Mouse (Mus musculus) urinary bladder, postnatal 25 days (tissue): ENCODE measurements at regions not wholly inside any gene's neighbourhood (a gene's known extent, or its start where the extent isn't known, plus 50 kb on each side); places are given as distances from the start of the nearest gene placed in this dataset.

Experiments
- DNase-seq: peaks from one replicate; pipeline ENCODE4 v3.0.0; 2022; ENCODE audit warnings: low spot score

GRCm38 (mm10) chr1:185519811-185520210 is 65.2 kb downstream of the Slc30a10 start:
- no peak for DNase-seq

- DNase-seq, result no peak
Observed at GRCm38 (mm10) chr1:185524020-185524419, 69.4 kb downstream of the Slc30a10 start.

GRCm38 (mm10) chr1:185533471-185533870 is 78.8 kb downstream of the Slc30a10 start:
- no peak for DNase-seq

GRCm38 (mm10) chr1:185534129-185534528 is 79.5 kb downstream of the Slc30a10 start:
- DNase-seq, result no peak

GRCm38 (mm10) chr1:185535321-185535720 is 80.7 kb downstream of the Slc30a10 start:
- no peak for DNase-seq

GRCm38 (mm10) chr1:185537236-185537635 is 82.6 kb downstream of the Slc30a10 start:
- DNase-seq, result no peak

GRCm38 (mm10) chr1:185539458-185539857 is 84.8 kb downstream of the Slc30a10 start:
- DNase-seq, result no peak

- DNase-seq, result no peak
Observed at GRCm38 (mm10) chr1:185546346-185546745, 91.7 kb downstream of the Slc30a10 start.

GRCm38 (mm10) chr1:185572761-185573530 is 118.3 kb downstream of the Slc30a10 start:
- DNase-seq, result no peak

GRCm38 (mm10) chr1:185574978-185575377 is 120.3 kb downstream of the Slc30a10 start:
- no peak for DNase-seq

- no peak for DNase-seq
Observed at GRCm38 (mm10) chr1:185579824-185580223, 125.2 kb downstream of the Slc30a10 start.

GRCm38 (mm10) chr1:185585191-185585870 is 130.7 kb downstream of the Slc30a10 start:
- no peak for DNase-seq

GRCm38 (mm10) chr1:185587671-185588347 is 133.2 kb downstream of the Slc30a10 start:
- DNase-seq, result no peak

- DNase-seq, result no peak
Observed at GRCm38 (mm10) chr1:185588348-185588719, 133.7 kb downstream of the Slc30a10 start.

GRCm38 (mm10) chr1:185596815-185597214 is 142.2 kb downstream of the Slc30a10 start:
- DNase-seq, result no peak

- no peak for DNase-seq
Observed at GRCm38 (mm10) chr1:185598514-185598913, 143.9 kb downstream of the Slc30a10 start.

- no peak for DNase-seq
Observed at GRCm38 (mm10) chr1:185601166-185601565, 146.5 kb downstream of the Slc30a10 start.

GRCm38 (mm10) chr1:185605996-185606395 is 151.3 kb downstream of the Slc30a10 start:
- DNase-seq, result no peak

GRCm38 (mm10) chr1:185607611-185608010 is 153.0 kb downstream of the Slc30a10 start:
- no peak for DNase-seq

- DNase-seq, result no peak
Observed at GRCm38 (mm10) chr1:185608440-185608839, 153.8 kb downstream of the Slc30a10 start.

GRCm38 (mm10) chr1:185610586-185610985 is 155.9 kb downstream of the Slc30a10 start:
- no peak for DNase-seq

- no peak for DNase-seq
Observed at GRCm38 (mm10) chr1:185615819-185616429, 161.3 kb downstream of the Slc30a10 start.
